Mouse (Mus musculus) E14TG2a.4 (cell line): Measurements from ENCODE around the gene Dennd4a.

Experiments
- CTCF ChIP-seq: conservative IDR thresholded peaks from 2 replicates; pipeline ENCODE4 v1.5.1; 2014; ENCODE audit warnings: low read length
- POU5F1 ChIP-seq: IDR thresholded peaks from 2 replicates; pipeline ENCODE4 v1.6.1; 2014; ENCODE audit warnings: low read length, borderline replicate concordance

GRCm38 (mm10) chr9:64769066-64769695, 42.0 kb upstream of the Dennd4a start:
- TF ChIP-seq CTCF (peak; percentile 83), POU5F1 (no peak)
